Mouse (Mus musculus) CD8-positive naive resting alpha-beta T cell, adult 57 days (primary cell): ENCODE results near the gene Fbxw2. TPM values are rescaled to one million over a fixed set of nuclear protein-coding genes. Genes with fewer than 3 reads are reported as not detected.

Source experiments
- total RNA-seq: library from RNA; stranded (reverse); gene quantifications from one replicate; pipeline ENCODE4 v1.2.4, GENCODE M21; 2023

Fbxw2 gene
- total RNA-seq, result 100 TPM

GRCm38 (mm10) chr2:34825827-34826459 lies at the start of gene Fbxw2:
TSS of gene Fbxw2 (minus strand) at chr2:34826311.

GRCm38 (mm10) chr2:34874816-34875345 lies 48.8 kb upstream of the Fbxw2 start, which contains the start of gene Psmd5:
TSS of gene Psmd5 (minus strand) at chr2:34874968.

GRCm38 (mm10) chr2:34874271-34874670 lies 48.2 kb upstream of the Fbxw2 start, which contains the start of gene Cutal:
TSS of gene Cutal (plus strand) at chr2:34874396.

GRCm38 (mm10) chr2:34832766-34833457 lies 6.8 kb upstream of the Fbxw2 start, which contains the start of gene Gm34653:
TSS of gene Gm34653 (plus strand) at chr2:34833007.

GRCm38 (mm10) chr2:34799357-34800256 lies 26.5 kb downstream of the Fbxw2 start, which contains the start of gene Rabepk:
TSS of gene Rabepk (minus strand) at chr2:34799912.

GRCm38 (mm10) chr2:34771368-34772226 lies 54.5 kb downstream of the Fbxw2 start, which contains the start of gene Hspa5:
TSS of gene Hspa5 (plus strand) at chr2:34771970.

GRCm38 (mm10) chr2:34754551-34755358 lies 71.4 kb downstream of the Fbxw2 start, which contains the start of gene Gapvd1:
TSS of gene Gapvd1 (minus strand) at chr2:34755232.

Other genes starting within 250 kb of the Fbxw2 start
- 110 TPM for gene Gapvd1, start 71.1 kb downstream of the Fbxw2 start, total RNA-seq
- 500 TPM for gene Hspa5, start 54.3 kb downstream of the Fbxw2 start, total RNA-seq
- 16.4 TPM for gene Rabepk, start 26.4 kb downstream of the Fbxw2 start, total RNA-seq
- not detected for gene Gm34653, start 6.7 kb upstream of the Fbxw2 start, total RNA-seq
- gene Cutal, start 48.1 kb upstream of the Fbxw2 start, total RNA-seq, result not detected
- 28.4 TPM for gene Psmd5, start 48.7 kb upstream of the Fbxw2 start, total RNA-seq
- 3.3 TPM for gene Phf19, start 87.7 kb upstream of the Fbxw2 start, total RNA-seq
- 218 TPM for gene Traf1, start 135.5 kb upstream of the Fbxw2 start, total RNA-seq
- gene Hc, start 235.1 kb upstream of the Fbxw2 start, total RNA-seq, result not detected